Mouse (Mus musculus) lung, adult 2 months (tissue): ENCODE results near the gene Bpnt1. TPM values are rescaled to one million over a fixed set of nuclear protein-coding genes. Genes with fewer than 3 reads are reported as not detected.

Experiments used
- DNase-seq: peaks from one replicate; pipeline ENCODE4 v3.0.0; 2022
- H3K4me1 ChIP-seq: fragments of 200-500 bp; 2 replicates; pipeline ENCODE4 v1.6.1; 2011; ENCODE audit warnings: low read length; ENCODE audit not compliant: control insufficient read depth, insufficient read depth
- H3K4me3 ChIP-seq: fragments of 200-500 bp; replicated peaks from 2 replicates; pipeline ENCODE3; 2011; ENCODE audit warnings: low read depth, mild to moderate bottlenecking, control low read depth, low read length; ENCODE audit errors: extremely low read depth
- CTCF ChIP-seq: fragments of 200-500 bp; IDR thresholded peaks from 2 replicates; pipeline ENCODE4 v1.5.1; 2011; ENCODE audit warnings: mild to moderate bottlenecking, low read length, control low read depth; ENCODE audit not compliant: insufficient read depth
- POLR2A ChIP-seq: fragments of 200-500 bp; IDR thresholded peaks from 2 replicates; pipeline ENCODE4 v1.6.1; 2011; ENCODE audit warnings: low read depth, mild to moderate bottlenecking, control low read depth, low read length, borderline replicate concordance; ENCODE audit errors: extremely low read depth
- WGBS: fragments of 180-500 bp; shearing (Covaris S2); methylation state at CpG from one replicate; pipeline ENCODE4 v1.1.7; 2018; 5-methylcytosine and 5-hydroxymethylcytosine counted together
- polyA plus RNA-seq: library from polyadenylated mRNA; depleted of rRNA; stranded (reverse); fragments of >200 nt; gene quantifications from 2 replicates; pipeline ENCODE4 v1.2.3, GENCODE M21; 2012

Bpnt1 gene
- polyA plus RNA-seq, 1 experiment: 45.1 TPM

DNA sequence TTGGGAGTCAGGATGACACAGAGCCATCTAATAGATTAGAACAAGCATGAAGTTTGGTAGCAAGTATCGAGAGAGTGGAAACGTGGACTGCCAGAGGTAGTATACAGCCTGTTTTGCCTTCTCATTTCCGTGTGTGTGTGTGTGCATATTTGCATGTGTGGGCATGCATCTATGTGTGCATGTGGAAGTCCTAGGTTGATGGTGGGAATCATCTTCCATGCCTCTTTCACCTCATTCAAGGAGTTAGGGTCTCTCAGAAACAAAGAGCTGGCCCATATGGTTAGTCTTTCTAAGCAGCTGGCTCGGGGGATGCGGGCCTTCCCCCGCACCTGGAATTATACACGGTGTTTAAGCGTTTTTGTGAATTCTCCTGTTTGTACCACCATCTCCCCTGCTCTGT is 2.1 kb upstream of the Bpnt1 start:
- Histone ChIP-seq H3K4me3 (no peak overlapping the region), H3K4me1 (peaks cover 7% of the 10 kb centered on the region)
- 92% methylated on average over 8 of the region's 8 CpGs for WGBS
- TF ChIP-seq POLR2A (no peak), CTCF (no peak)
- no peak for DNase-seq

- TF ChIP-seq CTCF (no peak), POLR2A (no peak)
- peaks cover 7% of the 10 kb centered on the region for H3K4me1 ChIP-seq
- WGBS: 26% methylated on average over 5 of the region's 5 CpGs
- no peak for DNase-seq
- H3K4me3 ChIP-seq: no peak overlapping the region
Observed at GRCm38 (mm10) chr1:185331364-185331763, 585 bp upstream of the Bpnt1 start.

- 83% methylated on average over 5 of the region's 5 CpGs for WGBS
- no peak overlapping the region for H3K4me3 ChIP-seq
- peaks cover 7% of the 10 kb centered on the region for H3K4me1 ChIP-seq
- DNase-seq: no peak
- TF ChIP-seq CTCF: no peak
- no peak for TF ChIP-seq POLR2A
Observed at GRCm38 (mm10) chr1:185333651-185334050, 1.7 kb downstream of the Bpnt1 start.

- TF ChIP-seq POLR2A (no peak), CTCF (no peak)
- H3K4me3 ChIP-seq: no peak overlapping the region
- DNase-seq: no peak
- H3K4me1 ChIP-seq: peaks cover 7% of the 10 kb centered on the region
- 90% methylated on average over 4 of the region's 4 CpGs for WGBS
Observed at GRCm38 (mm10) chr1:185334136-185334535, 2.2 kb downstream of the Bpnt1 start.

DNA sequence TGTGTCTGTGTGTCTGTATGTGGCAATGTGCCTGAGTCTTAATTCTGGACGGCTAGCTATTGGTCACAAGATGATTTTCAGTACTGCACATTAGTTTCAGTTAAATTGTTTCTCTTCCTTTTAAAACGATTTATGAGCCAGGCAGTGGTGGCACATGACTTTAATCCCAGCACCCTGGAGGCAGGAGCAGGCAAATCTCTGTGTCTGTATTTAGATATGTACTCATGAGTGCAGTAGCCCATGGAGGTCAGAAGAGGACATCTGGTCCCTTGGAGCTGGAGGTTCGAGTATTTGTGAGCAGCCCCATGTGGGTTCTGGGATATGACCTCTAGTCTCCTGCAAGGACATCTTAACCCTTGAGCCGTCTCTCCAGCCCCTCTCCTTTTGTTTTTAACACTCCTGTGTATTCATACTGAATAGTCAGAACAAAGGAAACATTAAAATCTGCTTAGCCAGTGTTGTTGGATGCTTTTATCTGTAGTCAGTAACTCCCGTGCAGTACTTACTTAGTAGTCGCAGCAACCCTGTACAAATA is 3.3 kb downstream of the Bpnt1 start:
- 75% methylated on average over 6 of the region's 6 CpGs for WGBS
- TF ChIP-seq CTCF: no peak
- no peak for TF ChIP-seq POLR2A
- Histone ChIP-seq H3K4me3 (no peak overlapping the region), H3K4me1 (0 out of 2 replicates have a peak, but pooled peaks cover 3% of the 10 kb centered on the region)
- DNase-seq: no peak

GRCm38 (mm10) chr1:185336535-185336934 is 4.6 kb downstream of the Bpnt1 start:
- 0 out of 2 replicates have a peak, but pooled peaks cover 3% of the 10 kb centered on the region for H3K4me1 ChIP-seq
- no peak overlapping the region for H3K4me3 ChIP-seq
- 44% methylated on average over 3 of the region's 3 CpGs for WGBS
- TF ChIP-seq POLR2A: no peak
- TF ChIP-seq CTCF: no peak
- no peak for DNase-seq

- no peak for DNase-seq
- no peak overlapping the region for H3K4me3 ChIP-seq
- no peak for TF ChIP-seq POLR2A
- TF ChIP-seq CTCF: no peak
- WGBS: 96% methylated on average over 4 of the region's 4 CpGs
- no peaks in the 10 kb centered on the region for H3K4me1 ChIP-seq
Observed at GRCm38 (mm10) chr1:185342441-185342840, 10.5 kb downstream of the Bpnt1 start.

DNA sequence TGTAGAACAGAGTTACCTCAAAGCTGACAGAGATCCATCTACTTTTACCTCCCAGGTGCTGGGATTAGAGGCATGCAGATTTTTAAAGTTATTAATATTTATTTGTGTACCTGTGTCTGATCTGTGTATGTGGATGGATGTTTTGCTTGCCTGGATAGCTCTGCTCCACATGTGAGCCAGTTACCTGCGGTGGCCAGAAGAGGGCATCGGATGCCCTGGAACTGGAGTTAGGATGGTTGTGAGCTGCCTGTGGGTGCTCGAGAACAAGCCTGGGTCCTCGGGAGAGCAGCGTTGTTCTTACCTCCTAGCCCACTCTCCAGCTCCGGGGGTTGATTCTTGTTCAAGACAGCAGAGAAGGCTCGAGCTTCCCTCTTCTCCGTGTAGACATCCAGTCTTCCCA is 11.5 kb downstream of the Bpnt1 start:
- Histone ChIP-seq H3K4me1 (no peaks in the 10 kb centered on the region), H3K4me3 (no peak overlapping the region)
- WGBS: 86% methylated on average over 8 of the region's 8 CpGs

DNA sequence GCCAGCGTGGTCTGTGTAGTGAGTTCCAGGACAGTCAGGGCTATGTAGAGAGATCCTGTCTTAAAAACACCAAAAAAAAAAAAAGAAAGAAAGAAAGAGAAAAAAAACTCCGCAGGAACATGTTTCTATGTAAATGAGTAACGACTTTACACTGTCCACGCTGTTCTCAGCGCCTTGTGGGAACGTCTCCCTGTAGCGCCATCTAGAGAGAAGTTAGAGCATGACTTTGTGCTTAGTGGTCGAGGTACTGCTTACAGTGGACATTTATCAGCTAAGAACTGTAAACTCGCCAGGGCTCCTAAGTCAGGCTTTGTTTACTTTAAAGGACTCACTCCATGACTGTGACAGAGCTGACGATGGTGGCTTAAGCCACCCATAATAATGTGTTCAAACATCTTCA is 14.2 kb downstream of the Bpnt1 start:
- Histone ChIP-seq H3K4me1 (no peaks in the 10 kb centered on the region), H3K4me3 (no peak overlapping the region)
- TF ChIP-seq POLR2A: no peak
- peak; percentile 30; the same call in 1 of the 2 replicates for TF ChIP-seq CTCF
- DNase-seq: no peak
- WGBS: 64% methylated on average over 10 of the region's 10 CpGs

More for the DNA sequence above, 11.5 kb downstream of the Bpnt1 start:
- DNase-seq: no peak
- no peak for TF ChIP-seq POLR2A
- peak; percentile 26; the same call in 1 of the 2 replicates for TF ChIP-seq CTCF

- no peak overlapping the region for H3K4me3 ChIP-seq
- DNase-seq: no peak
- no peak for TF ChIP-seq POLR2A
- WGBS: 92% methylated on average over 14 of the region's 14 CpGs
- H3K4me1 ChIP-seq: no peaks in the 10 kb centered on the region
Observed at GRCm38 (mm10) chr1:185349741-185350140, 17.8 kb downstream of the Bpnt1 start.

GRCm38 (mm10) chr1:185350611-185351010 is 18.7 kb downstream of the Bpnt1 start:
- TF ChIP-seq CTCF (no peak), POLR2A (no peak)
- 89% methylated on average over 4 of the region's 4 CpGs for WGBS
- no peak for DNase-seq
- no peaks in the 10 kb centered on the region for H3K4me1 ChIP-seq
- H3K4me3 ChIP-seq: no peak overlapping the region
